Mouse (Mus musculus) macrophage (primary cell): Measurements from ENCODE around the gene Speer4f1. TPM values are rescaled to one million over a fixed set of nuclear protein-coding genes. Genes with fewer than 3 reads are reported as not detected.
"Not testable (repeated sequence)": the region's sequence is repeated elsewhere in the genome, so short reads cannot be mapped to it uniquely, and the experiment has no call there.

Experiments
- H3K27ac ChIP-seq: fragments of 350-480 bp; formaldehyde crosslinking; 2 replicates; pipeline ENCODE4 v1.9.0; 2021
- H3K36me3 ChIP-seq: fragments of 350-480 bp; formaldehyde crosslinking; 2 replicates; pipeline ENCODE4 v1.9.0; 2021; ENCODE audit errors: inconsistent target
- H3K4me3 ChIP-seq: fragments of 350-480 bp; formaldehyde crosslinking; 2 replicates; pipeline ENCODE4 v1.9.0; 2021; ENCODE audit errors: inconsistent target
- H3K79me2 ChIP-seq: fragments of 350-480 bp; formaldehyde crosslinking; 2 replicates; pipeline ENCODE4 v1.9.0; 2021; ENCODE audit errors: inconsistent target
- WGBS: methylation state at CpG from one replicate; pipeline ENCODE4 v1.1.7; 2026; ENCODE audit warnings: inconsistent platforms; ENCODE audit not compliant: missing documents; 5-methylcytosine and 5-hydroxymethylcytosine counted together
- polyA plus RNA-seq: library from polyadenylated mRNA; stranded (reverse); fragments of 250-400 nt; gene quantifications from 3 replicates; pipeline ENCODE4 v1.2.4, GENCODE M21; 2018; ENCODE audit warnings: inconsistent platforms
- total RNA-seq, 78 experiments: library from RNA; depleted of rRNA; stranded (reverse); fragments of 250-400 nt; gene quantifications; 1 replicate in 9 of 78; 2 replicates in 24 of 78; 3 replicates in 43 of 78; 4 replicates in 2 of 78; pipeline ENCODE4 v1.2.4; 2018; ENCODE audit warnings: inconsistent platforms in 56 of 78

Gene Speer4f1
- not detected for total RNA-seq (2018; cell fraction: chromatin; rRNA removed)
- total RNA-seq (2018; cell fraction: cytosol; rRNA removed), result not detected
- total RNA-seq (2018; cell fraction: nucleus; rRNA removed), result not detected
- polyA plus RNA-seq, result not detected in 3 replicates

DNA sequence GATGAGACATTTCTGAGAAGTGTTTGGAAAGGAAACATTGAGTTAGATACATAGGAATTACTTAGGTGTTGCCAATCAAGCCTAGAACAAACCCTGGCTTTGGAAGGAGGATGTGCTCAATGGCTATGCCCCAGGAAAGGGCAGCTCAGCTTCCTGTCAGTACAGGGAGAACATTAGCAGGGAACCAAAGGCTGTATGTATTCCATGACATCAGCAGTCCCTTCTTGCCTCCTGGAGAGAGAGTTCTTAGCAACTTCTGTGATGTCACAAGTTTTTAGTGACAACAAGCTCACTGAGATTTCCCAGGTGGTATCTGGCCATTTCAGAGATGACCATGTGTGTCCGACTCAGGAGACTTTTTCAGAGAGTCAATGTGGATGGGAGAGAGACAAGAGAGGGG lies at the start of gene Speer4f1:
Gene Speer4f1, plus strand, starts transcription at position 301 of the 400 bp plus-strand sequence.
- not testable (repeated sequence) for H3K4me3 ChIP-seq, H3K79me2 ChIP-seq, H3K27ac ChIP-seq, H3K36me3 ChIP-seq
- 89% methylated on average over 1 of the region's 1 CpGs for WGBS

DNA sequence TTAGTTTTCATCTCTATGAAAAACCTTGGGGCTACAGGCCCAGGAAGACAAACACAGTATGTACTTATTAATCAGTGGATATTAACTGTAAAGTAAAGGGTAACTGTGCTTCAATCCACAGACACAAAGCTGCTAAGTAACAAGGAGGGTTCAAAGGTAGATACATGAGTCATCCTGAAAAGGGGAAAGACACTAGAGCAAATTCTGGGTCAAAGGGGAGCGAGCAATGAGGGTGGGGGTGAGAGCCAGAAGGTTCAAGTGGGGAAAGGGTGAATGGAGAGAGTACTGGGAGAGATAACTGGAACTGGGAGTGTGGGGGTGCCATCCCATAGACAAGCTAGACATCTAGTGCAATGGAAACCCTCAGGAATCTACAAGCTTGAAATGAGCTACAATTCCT lies 49.0 kb upstream of the Speer4f1 start:
- no peak overlapping the region for H3K27ac ChIP-seq
- no peak overlapping the region for H3K4me3 ChIP-seq
- H3K36me3 ChIP-seq, result no peaks in the 10 kb centered on the region
- WGBS, result 83% methylated on average over 1 of the region's 1 CpGs
- no peaks in the 10 kb centered on the region for H3K79me2 ChIP-seq

DNA sequence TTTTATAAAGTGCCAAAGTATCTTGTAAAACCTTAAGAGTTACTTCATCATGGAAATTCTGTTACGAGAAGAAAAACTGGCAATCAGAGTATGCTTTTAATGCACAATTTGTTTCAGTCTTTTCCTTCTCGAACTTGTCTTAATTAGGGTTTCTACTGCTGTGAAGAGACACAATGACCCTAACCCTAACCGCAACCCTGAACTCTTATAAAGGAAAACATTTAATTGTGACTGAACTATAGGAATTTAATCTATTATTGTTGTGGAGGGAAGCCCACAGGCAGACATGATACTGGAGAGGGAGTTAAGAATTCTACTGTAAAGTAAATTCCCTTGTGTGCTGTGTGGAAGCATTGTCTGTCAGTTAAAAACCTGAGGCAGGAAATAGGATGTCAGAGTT lies 41.2 kb upstream of the Speer4f1 start:
- Histone ChIP-seq H3K36me3 (no peaks in the 10 kb centered on the region), H3K79me2 (no peaks in the 10 kb centered on the region), H3K4me3 (no peak overlapping the region), H3K27ac (no peak overlapping the region)
- 85% methylated on average over 3 of the region's 3 CpGs for WGBS

DNA sequence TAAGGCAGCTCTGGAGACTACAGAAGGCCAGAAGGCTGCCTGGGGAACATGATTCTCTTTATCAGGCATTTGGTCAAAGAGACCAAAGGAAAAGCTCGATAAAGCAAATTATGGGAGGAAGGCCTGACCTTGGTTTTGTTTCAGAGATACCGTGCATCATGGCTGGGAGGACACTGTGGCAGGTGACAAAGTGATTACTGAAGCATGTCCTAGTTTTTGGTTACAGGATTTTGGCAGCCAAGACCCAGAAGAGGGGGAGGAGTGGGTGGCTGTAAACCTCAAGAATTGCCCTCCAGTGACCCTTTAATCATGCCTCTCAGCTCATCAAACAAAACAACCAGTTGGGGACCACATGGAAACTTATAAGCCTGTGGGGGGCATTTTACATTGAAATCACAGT lies 39.7 kb upstream of the Speer4f1 start:
- WGBS, result 56% methylated on average over 2 of the region's 2 CpGs
- Histone ChIP-seq H3K36me3 (no peaks in the 10 kb centered on the region), H3K27ac (no peak overlapping the region), H3K79me2 (no peaks in the 10 kb centered on the region), H3K4me3 (no peak overlapping the region)

DNA sequence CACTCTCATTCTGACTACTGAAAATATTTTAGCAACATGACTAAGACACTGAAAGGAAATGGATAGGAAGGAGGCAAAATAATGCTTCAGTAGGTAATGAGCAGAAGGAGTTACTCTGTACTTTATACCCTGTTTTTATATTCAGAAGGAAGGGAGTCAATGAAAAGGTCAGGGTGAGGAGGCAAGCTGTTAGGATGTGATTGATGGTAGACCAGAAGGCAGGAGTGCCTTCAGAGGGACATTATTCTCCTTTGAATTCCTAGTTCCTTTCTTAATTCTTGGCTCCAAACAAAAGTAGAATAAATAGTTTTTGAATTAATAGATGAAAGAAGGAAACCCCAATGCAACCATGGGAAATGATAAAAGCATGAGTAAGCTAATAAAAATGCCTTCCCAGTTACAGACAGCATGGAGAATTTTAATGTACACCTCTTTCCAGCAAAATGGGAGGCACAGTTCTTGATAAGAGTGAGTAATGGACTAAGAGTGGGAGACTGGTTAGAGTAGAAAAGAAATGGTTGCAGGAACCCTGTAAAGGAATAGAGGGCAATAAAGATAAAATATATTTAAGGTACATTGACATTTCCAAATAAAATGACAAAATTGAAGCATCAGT lies 36.3 kb upstream of the Speer4f1 start:
- Histone ChIP-seq H3K36me3 (no peaks in the 10 kb centered on the region), H3K27ac (no peak overlapping the region), H3K4me3 (no peak overlapping the region), H3K79me2 (no peaks in the 10 kb centered on the region)

DNA sequence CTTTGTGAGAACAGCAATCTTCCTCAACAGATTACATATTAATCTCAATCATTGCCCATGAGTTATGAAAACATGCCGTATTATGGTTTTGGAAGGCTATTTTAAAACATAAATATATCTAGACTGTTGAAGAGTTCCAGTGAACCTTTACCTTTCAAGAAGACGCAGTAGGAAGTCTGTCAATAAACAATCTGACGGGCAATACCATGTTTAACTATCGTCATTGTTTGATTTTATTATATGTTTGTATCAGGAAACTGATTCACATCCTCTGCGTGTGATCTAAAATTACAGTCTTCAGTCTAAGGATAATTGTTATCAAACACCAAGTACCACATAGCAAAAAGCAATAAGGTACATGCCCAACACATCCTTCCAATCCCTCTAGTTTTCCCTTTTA lies 21.8 kb upstream of the Speer4f1 start:
- Histone ChIP-seq H3K4me3 (no peak overlapping the region), H3K27ac (no peak overlapping the region), H3K36me3 (no peaks in the 10 kb centered on the region), H3K79me2 (no peaks in the 10 kb centered on the region)
- 83% methylated on average over 5 of the region's 5 CpGs for WGBS

DNA sequence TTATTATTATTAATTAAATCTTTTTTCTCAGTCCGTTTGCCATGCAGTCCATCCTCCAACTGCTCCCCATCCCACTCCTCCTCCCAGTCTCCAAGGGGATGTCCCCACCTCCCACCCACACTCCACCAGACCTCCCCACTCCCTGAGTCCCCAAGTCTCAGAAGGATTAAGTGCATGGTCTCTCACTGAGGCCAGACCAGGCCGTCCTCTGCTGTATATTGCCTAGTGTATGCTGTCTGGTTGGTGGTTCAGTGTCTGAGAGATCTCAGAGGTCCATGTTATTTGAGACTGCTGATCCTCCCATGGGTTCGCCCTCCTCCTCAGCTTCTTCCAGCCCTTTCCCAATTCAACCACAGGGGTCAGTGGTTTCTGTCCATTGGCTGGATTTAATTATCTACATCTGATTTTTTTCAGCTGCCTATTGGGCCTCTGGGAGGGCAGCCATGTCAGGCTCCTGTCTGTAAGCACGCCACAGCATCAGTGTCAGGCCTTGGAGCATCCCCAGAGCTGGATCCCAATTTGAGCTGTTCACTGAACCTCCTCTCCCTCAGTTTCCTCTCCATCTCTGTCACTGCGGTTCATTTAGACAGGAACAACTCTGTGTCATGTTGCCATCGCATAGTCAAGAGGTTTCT lies 20.8 kb upstream of the Speer4f1 start:
- WGBS, result 95% methylated on average over 6 of the region's 6 CpGs
- Histone ChIP-seq H3K36me3 (no peaks in the 10 kb centered on the region), H3K4me3 (no peak overlapping the region), H3K27ac (no peak overlapping the region), H3K79me2 (no peaks in the 10 kb centered on the region)

DNA sequence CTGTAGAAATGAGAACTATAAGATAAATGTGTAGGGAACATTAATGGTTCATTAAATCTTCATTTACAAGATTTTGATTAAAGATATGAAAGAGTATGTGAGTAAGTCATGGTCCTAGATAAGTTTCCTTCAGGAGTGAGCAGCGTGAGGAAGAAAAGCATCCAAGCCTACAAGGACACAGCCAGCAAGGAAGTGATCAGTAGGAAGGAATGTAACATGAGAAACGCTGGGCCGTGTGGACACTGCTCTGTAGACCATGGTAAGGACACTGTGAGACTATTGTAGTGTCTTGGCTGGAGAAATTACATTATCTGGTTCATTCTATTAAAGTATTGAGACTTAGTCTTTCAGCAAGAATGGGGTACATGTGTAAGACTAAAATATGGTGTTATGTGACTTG lies 19.2 kb upstream of the Speer4f1 start:
- Histone ChIP-seq H3K4me3 (no peak overlapping the region), H3K36me3 (no peaks in the 10 kb centered on the region), H3K79me2 (no peaks in the 10 kb centered on the region), H3K27ac (no peak overlapping the region)
- WGBS, result 92% methylated on average over 3 of the region's 3 CpGs

DNA sequence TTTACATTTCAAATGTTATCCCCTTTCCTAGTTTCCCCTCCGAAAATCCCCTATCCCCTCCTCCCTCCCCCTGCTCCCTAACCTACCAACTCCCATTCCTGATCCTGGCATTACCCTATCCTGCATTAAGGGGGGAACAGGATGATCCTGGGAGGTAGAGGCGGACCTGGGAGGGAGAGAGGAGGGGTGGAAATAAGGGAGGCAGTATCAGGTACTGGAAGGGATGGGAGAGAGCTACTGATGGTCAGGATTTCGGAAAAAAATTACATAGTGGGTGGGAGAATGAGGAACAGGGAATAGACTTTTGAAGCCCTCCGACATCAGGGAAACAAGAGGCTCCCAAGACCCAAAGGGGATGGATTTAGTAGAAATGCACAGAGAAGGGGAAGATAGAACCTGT lies 7.8 kb upstream of the Speer4f1 start:
- H3K36me3 ChIP-seq, H3K79me2 ChIP-seq, H3K27ac ChIP-seq, H3K4me3 ChIP-seq: not testable (repeated sequence)
- WGBS, result 79% methylated on average over 3 of the region's 4 CpGs

DNA sequence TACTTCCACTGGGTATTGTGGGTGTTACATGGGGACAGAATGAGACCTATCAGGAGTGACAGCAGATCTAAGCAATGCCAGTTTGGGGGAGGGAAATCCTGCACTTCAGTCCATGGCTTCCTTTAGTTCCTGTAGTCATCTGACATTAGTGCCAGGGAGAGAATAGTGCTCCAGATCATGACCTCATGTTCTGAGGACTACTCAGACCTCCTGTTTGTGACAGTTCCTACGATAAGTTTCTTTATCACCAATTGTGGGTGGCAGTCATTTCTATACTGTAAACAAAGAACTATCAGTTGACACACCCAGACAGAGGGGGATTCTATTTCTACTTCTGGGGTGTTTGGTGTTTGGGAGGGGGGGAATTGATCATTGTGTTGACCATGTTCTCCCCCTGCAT lies 578 bp downstream of the Speer4f1 start:
- Histone ChIP-seq H3K79me2 (no peaks in the 10 kb centered on the region), H3K4me3 (no peak overlapping the region), H3K36me3 (no peaks in the 10 kb centered on the region), H3K27ac (no peak overlapping the region)
- 88% methylated on average over 1 of the region's 1 CpGs for WGBS

DNA sequence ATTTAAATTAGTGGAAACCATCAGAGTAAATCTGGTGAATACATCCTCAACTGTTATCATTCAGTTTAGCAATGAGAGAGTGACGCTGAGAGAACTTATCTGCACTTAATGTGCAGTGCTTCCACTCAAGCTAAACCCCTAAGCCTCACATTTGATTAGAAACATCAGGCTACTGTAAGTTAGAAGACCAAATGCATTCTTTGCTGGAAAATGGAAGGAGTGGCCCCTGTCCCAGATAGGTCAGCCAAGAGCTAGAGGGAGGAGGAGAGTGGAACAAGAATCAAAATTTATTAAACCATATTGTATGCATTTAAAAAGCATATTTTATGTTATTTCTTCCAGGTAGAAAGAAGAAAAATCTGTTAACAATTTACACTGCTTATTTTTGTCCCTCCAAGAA lies 14.0 kb downstream of the Speer4f1 start:
- no peak overlapping the region for H3K27ac ChIP-seq
- 100% methylated on average over 1 of the region's 1 CpGs for WGBS
- no peak overlapping the region for H3K4me3 ChIP-seq
- no peaks in the 10 kb centered on the region for H3K36me3 ChIP-seq
- no peaks in the 10 kb centered on the region for H3K79me2 ChIP-seq

DNA sequence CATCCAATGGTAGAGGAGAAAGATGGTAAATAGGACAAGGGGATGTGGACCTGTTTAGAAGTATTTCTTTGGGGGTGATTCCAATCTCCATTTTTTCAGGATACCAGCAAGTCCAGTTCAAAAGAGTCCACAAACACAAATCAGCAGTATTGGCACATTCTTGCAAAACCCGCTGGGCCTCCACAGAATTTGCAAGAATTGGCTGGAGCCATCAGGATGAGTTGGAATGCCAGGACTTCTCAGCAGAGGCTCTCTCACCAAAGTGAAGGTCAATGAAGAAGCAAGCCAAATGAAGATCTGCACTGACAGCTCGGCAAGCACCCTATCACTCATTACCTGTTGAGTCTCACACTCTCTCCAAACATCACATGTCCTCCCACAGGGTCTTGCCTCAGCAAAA lies 19.7 kb downstream of the Speer4f1 start:
- Histone ChIP-seq H3K27ac (no peak overlapping the region), H3K36me3 (no peaks in the 10 kb centered on the region), H3K79me2 (no peaks in the 10 kb centered on the region)

DNA sequence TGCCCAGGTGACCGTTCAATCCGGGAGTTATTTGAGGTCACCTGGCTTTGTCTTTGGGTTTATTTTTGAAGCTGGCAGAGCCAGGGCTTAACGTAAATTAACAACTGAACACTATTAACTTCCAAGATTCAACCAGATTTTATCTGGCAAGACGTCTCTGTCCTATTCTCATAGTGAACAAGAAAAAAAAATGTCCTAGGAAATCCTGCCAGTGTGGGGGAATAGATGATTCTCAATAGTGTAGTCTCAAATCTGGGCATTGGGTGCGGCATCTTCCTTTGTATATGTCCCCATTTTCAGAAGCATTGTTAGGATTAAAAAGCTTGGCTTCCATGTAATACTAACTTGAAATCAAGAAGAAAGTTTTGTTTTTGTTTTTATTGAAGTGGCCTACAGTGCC lies 20.8 kb downstream of the Speer4f1 start:
- H3K27ac ChIP-seq, result no peak overlapping the region
- no peaks in the 10 kb centered on the region for H3K79me2 ChIP-seq
- H3K36me3 ChIP-seq, result no peaks in the 10 kb centered on the region
- 88% methylated on average over 5 of the region's 5 CpGs for WGBS
- H3K4me3 ChIP-seq, result no peak overlapping the region

More for the DNA sequence above, 19.7 kb downstream of the Speer4f1 start:
- 90% methylated on average over 2 of the region's 2 CpGs for WGBS
- H3K4me3 ChIP-seq, result no peak overlapping the region

DNA sequence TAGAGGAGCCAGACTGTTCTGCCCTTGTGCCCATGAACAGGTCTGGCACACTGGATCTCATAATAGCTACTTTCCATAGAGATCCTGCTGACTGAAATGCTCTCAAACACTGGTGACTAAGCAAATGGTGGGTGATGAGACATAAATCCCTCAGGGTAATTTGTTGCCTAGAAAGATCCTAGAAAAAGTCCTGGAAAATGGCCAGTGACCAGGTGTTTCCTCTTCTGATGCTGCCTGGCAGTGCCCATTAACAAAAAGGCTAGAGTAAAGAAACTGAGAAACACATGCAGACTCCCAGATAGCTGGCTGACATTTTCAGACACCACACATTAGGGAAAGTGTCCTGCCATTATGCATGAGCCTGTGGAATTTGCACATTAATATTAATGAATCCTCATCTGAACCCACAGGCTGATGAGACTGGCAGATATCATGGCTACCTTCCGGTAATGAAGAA lies 24.0 kb downstream of the Speer4f1 start:
- 89% methylated on average over 1 of the region's 1 CpGs for WGBS
- no peak overlapping the region for H3K27ac ChIP-seq
- H3K4me3 ChIP-seq, result no peak overlapping the region
- no peaks in the 10 kb centered on the region for H3K79me2 ChIP-seq
- no peaks in the 10 kb centered on the region for H3K36me3 ChIP-seq

DNA sequence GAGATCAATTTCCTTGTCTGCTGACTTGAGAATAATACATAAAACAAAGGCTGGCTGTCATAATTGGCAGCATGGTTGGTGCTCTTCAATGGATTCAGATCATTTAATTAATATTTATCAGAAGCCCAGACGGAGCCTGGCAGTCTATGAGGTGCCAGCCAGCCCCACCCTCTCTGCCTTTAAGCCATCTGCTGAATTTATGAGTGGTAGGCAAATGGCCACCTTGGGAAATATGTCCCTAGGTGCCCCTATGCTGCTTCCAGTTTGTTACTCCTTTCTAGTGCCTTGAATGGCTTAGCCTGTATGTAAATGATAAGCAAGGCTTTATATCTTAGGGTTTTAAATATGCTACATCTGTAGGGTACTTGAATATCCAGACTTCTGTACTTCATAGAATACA lies 25.0 kb downstream of the Speer4f1 start:
- Histone ChIP-seq H3K36me3 (no peaks in the 10 kb centered on the region), H3K79me2 (no peaks in the 10 kb centered on the region), H3K4me3 (no peak overlapping the region), H3K27ac (no peak overlapping the region)
- 92% methylated on average over 1 of the region's 1 CpGs for WGBS

DNA sequence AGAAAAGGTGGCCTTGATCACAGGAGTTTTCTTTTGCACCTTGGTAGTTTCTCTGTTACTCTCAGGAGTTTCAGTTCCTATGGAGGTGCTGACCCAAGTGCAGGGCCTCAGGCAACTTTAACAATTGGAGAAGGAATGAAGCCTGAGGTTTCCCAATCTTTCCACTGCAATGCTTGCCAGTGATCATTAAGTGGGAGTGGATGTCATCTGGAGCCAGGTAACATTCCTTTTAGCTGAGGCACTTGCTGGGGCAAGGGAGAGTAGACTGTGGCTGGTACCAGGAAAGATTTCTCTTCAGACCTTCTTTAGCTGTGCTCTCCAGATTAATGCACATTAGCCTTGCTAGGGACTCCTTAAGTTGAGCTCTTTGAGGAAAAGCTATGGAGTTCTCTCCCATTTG lies 29.6 kb downstream of the Speer4f1 start:
- Histone ChIP-seq H3K79me2 (no peaks in the 10 kb centered on the region), H3K4me3 (no peak overlapping the region), H3K27ac (no peak overlapping the region), H3K36me3 (no peaks in the 10 kb centered on the region)
